Mouse (Mus musculus) liver, postnatal 0 days (tissue): ENCODE measurements around the gene Ppp1r11.

Experiments used
- CTCF ChIP-seq: sonication (generic); IDR thresholded peaks from 2 replicates; pipeline ENCODE4 v1.5.1; 2016; ENCODE audit warnings: antibody characterized with exemption, low read depth
- EP300 ChIP-seq: IDR thresholded peaks from 2 replicates; pipeline ENCODE4 v1.6.1; 2016; ENCODE audit warnings: antibody characterized with exemption, low read depth, mild to moderate bottlenecking

- TF ChIP-seq EP300, result no peak
- TF ChIP-seq CTCF, result no peak
These were observed 36.9 kb upstream of the Ppp1r11 start for GRCm38 (mm10) chr17:36988475-36988874.
